Mouse (Mus musculus) midbrain, embryonic 15.5 days (tissue): ENCODE measurements at regions not wholly inside any gene's neighbourhood (a gene's known extent, or its start where the extent isn't known, plus 50 kb on each side); places are given as distances from the start of the nearest gene placed in this dataset. TPM values are rescaled to one million over a fixed set of nuclear protein-coding genes. Genes with fewer than 3 reads are reported as not detected.

Source experiments
- ATAC-seq: fragments of 200-750 bp; cut with Nextera tagmentation; replicated peaks from 2 replicates; pipeline ENCODE4 v1.8.0; 2017; ENCODE audit warnings: moderate TSS enrichment
- H3K27ac ChIP-seq: fragments of 300-500 bp; sonication (generic); 2 replicates; pipeline ENCODE4 v1.5.1; 2015; ENCODE audit warnings: mild to moderate bottlenecking, inconsistent platforms
- H3K27me3 ChIP-seq: fragments of 300-500 bp; sonication (generic); replicated peaks from 2 replicates; pipeline ENCODE4 v1.6.1; 2015; ENCODE audit warnings: inconsistent platforms
- H3K36me3 ChIP-seq: fragments of 300-500 bp; sonication (generic); replicated peaks from 2 replicates; pipeline ENCODE4 v1.6.1; 2015; ENCODE audit warnings: inconsistent platforms
- H3K4me1 ChIP-seq: fragments of 300-500 bp; sonication (generic); 2 replicates; pipeline ENCODE4 v1.6.1; 2015; ENCODE audit warnings: inconsistent platforms
- H3K4me2 ChIP-seq: fragments of 300-500 bp; sonication (generic); 2 replicates; pipeline ENCODE4 v1.6.1; 2015; ENCODE audit warnings: inconsistent platforms, mild to moderate bottlenecking, moderate library complexity
- H3K4me3 ChIP-seq: fragments of 300-500 bp; sonication (generic); 2 replicates; pipeline ENCODE4 v1.5.1; 2015; ENCODE audit warnings: mild to moderate bottlenecking, inconsistent platforms
- H3K9ac ChIP-seq: fragments of 300-500 bp; sonication (generic); 2 replicates; pipeline ENCODE4 v1.6.1; 2015; ENCODE audit warnings: mild to moderate bottlenecking, inconsistent platforms
- H3K9me3 ChIP-seq: fragments of 300-500 bp; sonication (generic); 2 replicates; pipeline ENCODE4 v1.6.1; 2016; ENCODE audit warnings: inconsistent platforms
- WGBS: fragments of 180-500 bp; shearing (Covaris S2); methylation state at CpG from one replicate; pipeline ENCODE4 v1.1.7; 2015; ENCODE audit warnings: mixed read lengths; 5-methylcytosine and 5-hydroxymethylcytosine counted together
- microRNA-seq: library from miRNA; unstranded; fragments of <30 nt; microRNA quantifications from one replicate; pipeline ENCODE4, GENCODE M21; 2016

- Histone ChIP-seq H3K27ac (no peak overlapping the region), H3K4me3 (no peak overlapping the region), H3K27me3 (no peaks in the 10 kb centered on the region), H3K4me2 (no peak overlapping the region), H3K4me1 (no peaks in the 10 kb centered on the region), H3K9me3 (no peaks in the 10 kb centered on the region), H3K9ac (no peak overlapping the region), H3K36me3 (no peaks in the 10 kb centered on the region)
- WGBS, result 97% methylated on average over 6 of the region's 6 CpGs
- no peak for ATAC-seq
Measured at GRCm38 (mm10) chr11:21030362-21030761, 60.7 kb upstream of the Peli1 start.

- no peak for ATAC-seq
- Histone ChIP-seq H3K9me3 (no peaks in the 10 kb centered on the region), H3K27ac (no peak overlapping the region), H3K4me3 (no peak overlapping the region), H3K4me2 (no peak overlapping the region), H3K27me3 (no peaks in the 10 kb centered on the region), H3K4me1 (no peaks in the 10 kb centered on the region), H3K36me3 (no peaks in the 10 kb centered on the region), H3K9ac (no peak overlapping the region)
- 88% methylated on average over 2 of the region's 2 CpGs for WGBS
Measured at GRCm38 (mm10) chr11:21031816-21032215, 59.3 kb upstream of the Peli1 start.

GRCm38 (mm10) chr11:21033234-21033822, 57.8 kb upstream of the Peli1 start:
- Histone ChIP-seq H3K4me3 (no peak overlapping the region), H3K4me2 (no peak overlapping the region), H3K9ac (no peak overlapping the region), H3K27me3 (no peaks in the 10 kb centered on the region), H3K36me3 (no peaks in the 10 kb centered on the region), H3K27ac (no peak overlapping the region), H3K4me1 (no peaks in the 10 kb centered on the region), H3K9me3 (no peaks in the 10 kb centered on the region)
- WGBS, result 80% methylated on average over 14 of the region's 14 CpGs
- ATAC-seq, result 0 out of 2 replicates have a peak, but pooled peaks have one; percentile 27

- no peaks in the 10 kb centered on the region for H3K9me3 ChIP-seq
- H3K27ac ChIP-seq, result no peak overlapping the region
- no peaks in the 10 kb centered on the region for H3K36me3 ChIP-seq
- 66% methylated on average over 11 of the region's 11 CpGs for WGBS
- no peak overlapping the region for H3K4me2 ChIP-seq
- no peak overlapping the region for H3K4me3 ChIP-seq
- no peaks in the 10 kb centered on the region for H3K27me3 ChIP-seq
- no peak for ATAC-seq
- H3K9ac ChIP-seq, result no peak overlapping the region
- H3K4me1 ChIP-seq, result no peaks in the 10 kb centered on the region
Measured at GRCm38 (mm10) chr11:21033823-21034401, 57.2 kb upstream of the Peli1 start.

GRCm38 (mm10) chr11:21036161-21036916, 54.8 kb upstream of the Peli1 start:
- ATAC-seq, result peak; percentile 50; the same call in 1 of the 2 replicates
- no peaks in the 10 kb centered on the region for H3K27me3 ChIP-seq
- no peak overlapping the region for H3K27ac ChIP-seq
- H3K9me3 ChIP-seq, result no peaks in the 10 kb centered on the region
- no peak overlapping the region for H3K9ac ChIP-seq
- WGBS, result 42% methylated on average over 7 of the region's 7 CpGs
- H3K4me1 ChIP-seq, result no peaks in the 10 kb centered on the region
- no peak overlapping the region for H3K4me3 ChIP-seq
- H3K4me2 ChIP-seq, result no peak overlapping the region
- H3K36me3 ChIP-seq, result no peaks in the 10 kb centered on the region

GRCm38 (mm10) chr11:21037267-21037906, 53.7 kb upstream of the Peli1 start:
- no peak for ATAC-seq
- H3K4me3 ChIP-seq, result no peak overlapping the region
- no peaks in the 10 kb centered on the region for H3K9me3 ChIP-seq
- no peak overlapping the region for H3K9ac ChIP-seq
- no peaks in the 10 kb centered on the region for H3K36me3 ChIP-seq
- no peaks in the 10 kb centered on the region for H3K27me3 ChIP-seq
- H3K4me2 ChIP-seq, result no peak overlapping the region
- H3K4me1 ChIP-seq, result no peaks in the 10 kb centered on the region
- no peak overlapping the region for H3K27ac ChIP-seq
- 95% methylated on average over 6 of the region's 6 CpGs for WGBS

- whole genome bisulfite sequencing, result 79% methylated on average over 5 of the region's 5 CpGs
- H3K27ac ChIP-seq, result no peak overlapping the region
- no peak overlapping the region for H3K4me2 ChIP-seq
- ATAC-seq, result no peak
- H3K9ac ChIP-seq, result no peak overlapping the region
- H3K4me1 ChIP-seq, result no peaks in the 10 kb centered on the region
- H3K36me3 ChIP-seq, result no peaks in the 10 kb centered on the region
- no peak overlapping the region for H3K4me3 ChIP-seq
- no peaks in the 10 kb centered on the region for H3K27me3 ChIP-seq
- H3K9me3 ChIP-seq, result no peaks in the 10 kb centered on the region
Measured at GRCm38 (mm10) chr11:21041201-21041600, 49.9 kb upstream of the Peli1 start.

Small RNA genes lying in the stretch of these regions (microRNA-seq; reads per million reads assigned to microRNA genes)
- gene Gm23681, result not detected
